Mouse (Mus musculus): ENCODE measurements around the gene Wdr25. TPM values are rescaled to one million over a fixed set of nuclear protein-coding genes. Genes with fewer than 3 reads are reported as not detected.

Wdr25 gene
- polyA plus RNA-seq, 1 experiment from 2014 or later, result 8.0 TPM

DNA sequence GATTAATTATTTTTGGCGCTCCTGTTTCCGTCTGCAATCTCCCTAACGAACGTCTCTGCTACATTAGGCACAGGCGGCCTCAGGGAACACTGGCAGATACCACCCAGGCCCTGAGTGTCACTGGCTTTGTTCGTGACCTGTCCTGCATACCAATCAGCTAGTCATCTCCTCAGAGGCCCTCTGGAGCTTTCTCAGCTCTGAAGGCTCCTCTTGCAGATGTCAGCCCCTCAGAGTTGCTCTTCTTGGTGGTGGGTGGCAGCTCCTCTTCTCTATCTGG, 89.2 kb downstream of the Wdr25 start:
- DNase-seq, result no peak
- WGBS, result 80% methylated on average over 6 of the region's 6 CpGs
- TF ChIP-seq CTCF (IDR thresholded peaks at IDR 0.05; ENCODE audit: low read depth), result no peak
- Histone ChIP-seq H3K27me3 (ENCODE audit: insufficient read depth, low read length) (no peaks in the 10 kb centered on the region), H3K4me2 (no peak overlapping the region), H3K4me1 (ENCODE audit: insufficient read depth) (no peaks in the 10 kb centered on the region), H3K36me3 (ENCODE audit: insufficient read depth) (no peaks in the 10 kb centered on the region), H3K4me3 (ENCODE audit: low read depth, low read length) (no peak overlapping the region), H3K9me3 (ENCODE audit: low read depth, low read length) (no peaks in the 10 kb centered on the region), H3K9ac (no peak overlapping the region), H3K27ac (ENCODE audit: low read depth) (no peak overlapping the region)
- ATAC-seq (ENCODE audit: insufficient read depth), result no peak

- TF ChIP-seq CTCF (IDR thresholded peaks at IDR 0.05; ENCODE audit: low read depth), result no peak
- H3K9ac ChIP-seq, result no peak overlapping the region
- no peaks in the 10 kb centered on the region for H3K27me3 ChIP-seq (ENCODE audit: insufficient read depth, low read length)
- no peak overlapping the region for H3K27ac ChIP-seq (ENCODE audit: low read depth)
- H3K4me3 ChIP-seq (ENCODE audit: low read depth, low read length), result no peak overlapping the region
- no peak for ATAC-seq (ENCODE audit: insufficient read depth)
- H3K4me2 ChIP-seq, result no peak overlapping the region
- H3K4me1 ChIP-seq (ENCODE audit: insufficient read depth), result no peaks in the 10 kb centered on the region
- no peaks in the 10 kb centered on the region for H3K36me3 ChIP-seq (ENCODE audit: insufficient read depth)
- no peak for DNase-seq
- WGBS, result 76% methylated on average over 6 of the region's 6 CpGs
- H3K9me3 ChIP-seq (ENCODE audit: low read depth, low read length), result no peaks in the 10 kb centered on the region
These were observed 90.1 kb downstream of the Wdr25 start for GRCm38 (mm10) chr12:108983496-108983895.

GRCm38 (mm10) chr12:108984471-108984870, 91.0 kb downstream of the Wdr25 start:
- Histone ChIP-seq H3K9me3 (ENCODE audit: low read depth, low read length) (no peaks in the 10 kb centered on the region), H3K4me3 (ENCODE audit: low read depth, low read length) (no peak overlapping the region), H3K4me2 (no peak overlapping the region), H3K4me1 (ENCODE audit: insufficient read depth) (no peaks in the 10 kb centered on the region), H3K27me3 (ENCODE audit: insufficient read depth, low read length) (no peaks in the 10 kb centered on the region), H3K36me3 (ENCODE audit: insufficient read depth) (no peaks in the 10 kb centered on the region), H3K9ac (no peak overlapping the region), H3K27ac (ENCODE audit: low read depth) (no peak overlapping the region)
- no peak for ATAC-seq (ENCODE audit: insufficient read depth)
- 81% methylated on average over 8 of the region's 8 CpGs for WGBS
- DNase-seq, result no peak
- no peak for TF ChIP-seq CTCF (IDR thresholded peaks at IDR 0.05; ENCODE audit: low read depth)

- no peak for ATAC-seq (ENCODE audit: insufficient read depth)
- no peak for DNase-seq
- Histone ChIP-seq H3K9ac (no peak overlapping the region), H3K27me3 (ENCODE audit: insufficient read depth, low read length) (no peaks in the 10 kb centered on the region), H3K36me3 (ENCODE audit: insufficient read depth) (no peaks in the 10 kb centered on the region), H3K27ac (ENCODE audit: low read depth) (no peak overlapping the region), H3K4me2 (no peak overlapping the region), H3K4me1 (ENCODE audit: insufficient read depth) (no peaks in the 10 kb centered on the region), H3K9me3 (ENCODE audit: low read depth, low read length) (no peaks in the 10 kb centered on the region), H3K4me3 (ENCODE audit: low read depth, low read length) (no peak overlapping the region)
- TF ChIP-seq CTCF (IDR thresholded peaks at IDR 0.05; ENCODE audit: low read depth), result no peak
- WGBS, result 68% methylated on average over 6 of the region's 6 CpGs
These were observed 91.6 kb downstream of the Wdr25 start for GRCm38 (mm10) chr12:108985025-108985424.

- ATAC-seq (ENCODE audit: insufficient read depth) (no peak), DNase-seq (no peak)
These were observed 94.0 kb downstream of the Wdr25 start for GRCm38 (mm10) chr12:108987448-108987847.

DNA sequence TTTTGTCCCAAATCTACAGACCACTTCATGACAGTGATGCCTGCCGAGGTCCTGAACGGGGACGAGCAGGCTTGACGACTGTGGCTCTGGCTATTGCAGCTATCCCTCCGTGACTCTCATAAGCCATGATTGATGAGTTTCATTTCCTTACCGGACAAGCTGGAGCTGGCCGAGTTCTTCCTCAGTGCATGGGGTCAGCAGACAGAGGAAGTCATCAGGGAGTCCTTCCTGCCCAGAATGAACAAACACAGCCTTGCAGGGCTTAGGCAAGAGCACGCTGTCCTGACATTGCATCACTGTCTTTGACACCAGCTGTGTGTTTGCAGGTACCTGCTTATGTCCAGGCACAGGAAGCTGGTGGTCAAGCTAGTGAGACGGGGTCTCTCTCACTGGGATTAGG, 97.0 kb downstream of the Wdr25 start:
- no peak; the same call in 1 of the 2 replicates for ATAC-seq (ENCODE audit: insufficient read depth)
- Histone ChIP-seq H3K4me1 (ENCODE audit: insufficient read depth) (no peaks in the 10 kb centered on the region), H3K4me2 (no peak overlapping the region), H3K4me3 (ENCODE audit: low read depth, low read length) (no peak overlapping the region), H3K9me3 (ENCODE audit: low read depth, low read length) (no peaks in the 10 kb centered on the region), H3K9ac (no peak overlapping the region), H3K27ac (ENCODE audit: low read depth) (no peak overlapping the region), H3K27me3 (ENCODE audit: insufficient read depth, low read length) (no peaks in the 10 kb centered on the region; the same call in 1 of the 2 replicates), H3K36me3 (ENCODE audit: insufficient read depth) (no peaks in the 10 kb centered on the region)
- peak; percentile 55 for DNase-seq
- 29% methylated on average over 9 of the region's 9 CpGs for WGBS
- TF ChIP-seq CTCF (IDR thresholded peaks at IDR 0.05; ENCODE audit: low read depth), result no peak

More at GRCm38 (mm10) chr12:108987448-108987847, 94.0 kb downstream of the Wdr25 start:
- Histone ChIP-seq H3K4me2 (no peak overlapping the region), H3K27me3 (ENCODE audit: insufficient read depth, low read length) (no peaks in the 10 kb centered on the region), H3K4me1 (ENCODE audit: insufficient read depth) (no peaks in the 10 kb centered on the region), H3K27ac (ENCODE audit: low read depth) (no peak overlapping the region), H3K9ac (no peak overlapping the region), H3K36me3 (ENCODE audit: insufficient read depth) (no peaks in the 10 kb centered on the region), H3K4me3 (ENCODE audit: low read depth, low read length) (no peak overlapping the region), H3K9me3 (ENCODE audit: low read depth, low read length) (no peaks in the 10 kb centered on the region)
- 82% methylated on average over 9 of the region's 9 CpGs for WGBS
- TF ChIP-seq CTCF (IDR thresholded peaks at IDR 0.05; ENCODE audit: low read depth), result no peak

DNA sequence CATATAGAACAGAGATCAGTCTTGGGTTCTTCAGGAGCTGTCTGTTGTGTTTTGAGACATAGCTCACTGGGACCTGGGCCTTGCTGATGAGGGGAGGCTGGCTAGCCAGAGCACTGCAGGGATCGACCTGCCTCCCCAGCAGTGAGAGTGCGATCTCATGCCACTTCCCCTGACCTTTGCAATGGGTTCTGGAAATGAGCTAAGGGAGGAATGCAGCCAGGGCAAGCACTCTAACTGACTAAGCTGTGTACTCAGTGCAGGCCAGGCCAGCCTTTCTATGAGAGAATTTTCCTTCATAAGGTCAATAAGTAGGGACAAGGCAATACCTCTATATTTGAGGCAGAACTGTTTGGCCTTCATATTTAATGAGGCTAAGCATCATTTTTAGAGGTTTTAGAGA, 99.6 kb downstream of the Wdr25 start:
- no peak overlapping the region for H3K27ac ChIP-seq (ENCODE audit: low read depth)
- H3K4me2 ChIP-seq, result no peak overlapping the region
- H3K9me3 ChIP-seq (ENCODE audit: low read depth, low read length), result no peaks in the 10 kb centered on the region
- H3K4me3 ChIP-seq (ENCODE audit: low read depth, low read length), result no peak overlapping the region
- no peaks in the 10 kb centered on the region for H3K4me1 ChIP-seq (ENCODE audit: insufficient read depth)
- WGBS, result 70% methylated on average over 2 of the region's 2 CpGs
- ATAC-seq (ENCODE audit: insufficient read depth), result no peak
- no peaks in the 10 kb centered on the region for H3K36me3 ChIP-seq (ENCODE audit: insufficient read depth)
- no peak overlapping the region for H3K9ac ChIP-seq
- H3K27me3 ChIP-seq (ENCODE audit: insufficient read depth, low read length), result no peaks in the 10 kb centered on the region; the same call in 1 of the 2 replicates
- TF ChIP-seq CTCF (IDR thresholded peaks at IDR 0.05; ENCODE audit: low read depth), result no peak
- DNase-seq, result no peak

GRCm38 (mm10) chr12:108994436-108995031, 101.1 kb downstream of the Wdr25 start:
- peak overlapping the region; percentile 40 for H3K4me2 ChIP-seq
- DNase-seq (peak; percentile 94), ATAC-seq (ENCODE audit: insufficient read depth) (peak; percentile 84)
- no peaks in the 10 kb centered on the region for H3K36me3 ChIP-seq (ENCODE audit: insufficient read depth)
- H3K27ac ChIP-seq (ENCODE audit: low read depth), result no peak overlapping the region
- H3K9me3 ChIP-seq (ENCODE audit: low read depth, low read length), result no peaks in the 10 kb centered on the region
- no peak overlapping the region for H3K9ac ChIP-seq
- no peak; the same call in 1 of the 2 replicates for TF ChIP-seq CTCF (IDR thresholded peaks at IDR 0.05; ENCODE audit: low read depth)
- H3K4me1 ChIP-seq (ENCODE audit: insufficient read depth), result no peaks in the 10 kb centered on the region
- H3K27me3 ChIP-seq (ENCODE audit: insufficient read depth, low read length), result no peaks in the 10 kb centered on the region; the same call in 1 of the 2 replicates
- no peak overlapping the region for H3K4me3 ChIP-seq (ENCODE audit: low read depth, low read length)
- 4% methylated on average over 19 of the region's 19 CpGs for WGBS

Measured in lung, embryonic 14.5 days (tissue).